Mouse (Mus musculus): ENCODE data around the gene Slc6a21.
"Not testable (repeated sequence)": the region's sequence is repeated elsewhere in the genome, so short reads cannot be mapped to it uniquely, and the experiment has no call there.

The Slc6a21 gene

GRCm38 (mm10) chr7:45277136-45277760, at the start of gene Slc6a21:
Slc6a21 (plus strand) TSS chr7:45277513.
- peak; percentile 72 to 75 for DNase-seq

DNA sequence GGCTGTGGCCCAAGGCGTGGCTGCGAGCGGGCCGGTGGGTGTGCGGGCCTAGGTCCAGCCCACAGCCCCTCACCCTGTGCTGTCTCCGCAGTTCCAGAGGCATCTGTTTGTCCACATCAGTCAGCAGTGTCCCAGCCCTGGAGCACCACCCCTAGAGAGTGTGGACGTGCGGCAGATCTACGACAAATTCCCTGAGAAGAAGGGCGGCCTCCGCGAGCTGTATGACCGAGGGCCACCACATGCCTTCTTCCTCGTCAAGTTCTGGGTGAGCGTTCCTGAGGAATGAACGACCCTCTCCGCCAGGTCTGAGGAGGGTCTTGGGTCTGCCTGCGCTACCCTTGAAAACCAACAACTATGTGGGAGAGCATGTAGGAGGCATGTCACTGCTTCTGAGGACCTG, 48.8 kb upstream of the Slc6a21 start:
- DNase-seq, result no peak

GRCm38 (mm10) chr7:45229046-45229445, 48.3 kb upstream of the Slc6a21 start:
- no peak for DNase-seq

- DNase-seq, result no peak
Observed at GRCm38 (mm10) chr7:45229459-45230203, 47.7 kb upstream of the Slc6a21 start.

- DNase-seq, result no peak
Observed at GRCm38 (mm10) chr7:45231192-45231591, 46.1 kb upstream of the Slc6a21 start.

- DNase-seq, result no peak
Observed at GRCm38 (mm10) chr7:45231941-45232340, 45.4 kb upstream of the Slc6a21 start.

- no peak for DNase-seq
Observed at GRCm38 (mm10) chr7:45232716-45233465, 44.4 kb upstream of the Slc6a21 start.

DNA sequence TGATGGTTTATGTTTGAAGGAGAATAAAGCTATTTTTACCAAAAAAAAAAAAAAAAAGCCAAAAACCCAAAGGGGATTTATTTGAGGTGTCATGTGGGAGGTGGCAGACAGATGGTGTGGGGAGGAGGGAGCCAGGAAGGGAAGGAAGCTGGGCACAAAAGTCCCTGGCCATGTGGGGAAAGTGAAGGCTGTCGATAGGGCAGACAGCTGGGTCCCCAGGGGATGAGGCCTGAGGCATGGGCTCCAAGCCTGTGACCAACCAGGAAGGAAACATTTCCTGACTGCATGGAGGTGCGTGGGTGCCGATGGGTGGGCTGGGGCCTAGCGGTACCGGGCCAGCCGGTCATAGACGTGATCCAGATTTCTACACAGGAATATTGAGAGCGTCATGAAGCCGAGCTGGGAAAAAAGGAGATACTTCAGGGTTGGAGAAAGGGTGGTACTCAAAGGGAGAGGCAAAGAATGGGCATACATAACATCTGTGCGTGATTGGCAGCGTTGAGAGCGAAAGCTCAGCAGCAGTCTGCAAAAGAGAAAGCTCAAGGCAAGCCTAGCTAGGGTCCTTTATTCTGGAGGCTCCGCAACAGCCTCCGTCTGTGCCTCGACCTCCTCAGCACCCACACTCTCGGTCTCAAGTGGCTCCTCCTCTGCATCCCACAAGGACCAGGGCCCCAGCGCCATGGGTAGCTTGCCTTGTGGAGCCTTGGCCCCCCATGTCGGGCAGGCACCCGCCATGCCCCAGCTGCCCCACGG, 43.6 kb upstream of the Slc6a21 start:
- DNase-seq, result no peak

GRCm38 (mm10) chr7:45234333-45234841, 42.9 kb upstream of the Slc6a21 start:
- DNase-seq, result no peak

DNA sequence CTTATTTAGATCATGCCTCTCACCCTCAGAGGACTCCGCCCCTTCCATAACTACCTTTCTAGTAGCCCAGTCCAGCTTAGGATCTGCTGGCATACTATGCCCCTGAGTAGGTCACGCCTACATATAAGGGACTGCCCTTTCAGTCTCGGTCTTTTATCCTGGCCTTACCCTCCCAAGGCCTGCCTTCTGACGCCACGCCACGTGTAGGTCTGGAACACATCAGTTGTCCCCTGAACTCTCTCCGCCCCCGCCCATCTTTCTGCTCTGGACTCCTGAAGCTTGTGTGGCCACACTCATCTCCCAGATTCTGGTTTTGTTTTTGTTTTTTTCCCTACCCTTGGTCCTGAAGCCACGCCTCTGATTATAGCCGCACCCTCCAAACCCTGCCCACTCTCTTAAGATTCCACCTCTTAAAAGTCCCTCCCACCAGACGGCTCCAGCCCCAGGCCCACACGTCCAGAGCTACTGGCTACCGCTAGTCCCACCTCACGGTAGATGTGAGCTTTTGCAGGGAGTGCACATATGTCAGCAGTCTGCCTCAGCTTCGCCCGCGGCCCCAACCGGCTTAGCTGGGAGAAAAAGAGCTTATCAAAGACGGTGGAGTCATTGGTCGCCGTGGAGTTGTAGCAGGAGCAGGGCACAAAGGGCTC, 42.3 kb upstream of the Slc6a21 start:
- no peak for DNase-seq

DNA sequence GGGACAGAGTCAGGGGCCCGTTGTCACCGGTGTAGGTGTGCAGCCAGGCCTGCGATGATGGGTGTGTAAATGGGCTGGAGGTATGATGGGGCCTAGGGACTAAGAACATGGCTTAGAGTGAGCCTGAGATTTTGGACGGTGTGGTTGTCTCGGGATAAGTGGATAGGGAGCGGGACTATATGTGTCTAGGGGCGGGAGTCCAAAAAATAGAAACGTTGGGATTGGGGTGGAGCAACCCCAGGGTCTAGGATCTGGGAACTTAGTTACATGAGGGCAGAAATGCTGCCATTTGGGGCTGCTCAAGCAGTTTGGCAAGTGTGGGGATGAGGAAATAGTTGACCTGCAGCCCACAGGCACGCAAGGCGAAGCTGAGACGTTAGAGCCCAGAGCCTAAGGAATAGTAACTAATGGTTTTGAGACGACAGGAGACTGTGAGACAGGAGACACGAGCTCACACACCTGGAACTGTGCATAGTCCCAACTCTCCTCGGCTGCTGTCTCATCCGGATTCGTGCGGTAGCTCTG, 41.6 kb upstream of the Slc6a21 start:
- DNase-seq, result no peak

DNA sequence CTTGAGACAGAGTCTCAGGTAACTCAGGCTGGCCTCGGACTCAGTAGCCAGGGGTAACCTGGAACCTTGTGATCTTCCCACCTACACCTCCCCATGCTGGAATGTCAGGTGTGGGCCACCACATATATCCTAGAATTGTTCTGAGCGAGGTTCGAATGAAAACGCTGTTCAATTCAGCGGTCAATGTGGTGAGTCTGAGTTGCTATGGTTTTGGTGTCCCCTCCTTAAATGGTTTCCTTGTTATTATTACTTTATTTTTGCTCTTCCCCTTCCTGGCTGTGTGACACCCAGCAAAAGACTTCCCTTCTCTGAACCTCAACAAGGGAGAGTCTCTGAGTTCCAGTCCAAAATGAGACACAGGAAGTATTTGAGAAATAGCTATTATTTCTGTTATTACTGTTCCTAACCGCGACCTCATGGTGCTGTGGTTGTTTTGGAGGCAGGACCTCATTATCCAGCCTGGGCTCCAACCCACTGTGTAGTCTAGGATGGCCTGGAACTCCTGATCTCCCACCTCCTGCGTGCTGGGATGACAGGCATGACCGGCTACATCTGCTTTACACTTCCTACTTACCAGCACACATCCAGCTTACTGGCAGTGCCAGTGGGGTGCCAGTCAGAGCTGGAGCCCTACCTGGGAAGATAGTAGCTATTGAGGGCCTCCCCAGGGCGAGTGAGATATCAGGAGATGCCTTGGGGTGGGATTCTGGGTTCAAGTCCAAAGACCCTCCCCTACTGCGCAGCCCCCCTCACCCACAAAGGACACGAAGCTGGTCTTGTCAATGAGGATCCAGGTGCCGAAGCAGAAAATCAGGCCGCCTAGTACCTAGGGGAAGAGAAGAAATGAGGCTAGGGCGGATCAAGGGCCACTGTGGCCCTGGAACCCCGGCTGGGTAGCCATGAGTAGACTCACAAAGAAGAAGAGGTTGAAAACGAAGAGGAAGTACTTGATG, 39.3 kb upstream of the Slc6a21 start:
- DNase-seq, result peak in 1 of 2 experiments; percentile 11

GRCm38 (mm10) chr7:45238723-45239496, 38.4 kb upstream of the Slc6a21 start, which contains the start of gene Cd37:
Cd37 (minus strand) TSS chr7:45239115.
- peak; percentile 82 for DNase-seq

DNA sequence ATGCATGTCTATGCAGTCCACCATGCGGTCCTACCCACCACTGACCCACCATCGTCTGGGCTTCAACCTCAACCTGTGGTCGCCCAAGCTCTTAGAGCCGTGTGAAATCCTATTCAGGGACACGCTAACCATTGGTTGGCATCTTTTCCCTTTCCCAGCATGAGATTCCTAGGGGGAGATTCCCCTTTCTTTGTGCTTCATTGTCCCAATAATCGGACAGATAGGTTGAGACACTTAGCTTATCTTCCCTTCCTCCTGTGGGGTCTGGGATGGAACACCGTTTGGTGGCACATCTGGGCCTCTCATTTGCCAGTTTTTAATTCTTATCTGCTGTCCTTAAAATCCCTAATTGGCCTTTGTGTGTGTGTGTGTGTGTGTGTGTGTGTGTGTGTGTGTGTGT, 37.2 kb upstream of the Slc6a21 start:
- DNase-seq, result no peak

DNA sequence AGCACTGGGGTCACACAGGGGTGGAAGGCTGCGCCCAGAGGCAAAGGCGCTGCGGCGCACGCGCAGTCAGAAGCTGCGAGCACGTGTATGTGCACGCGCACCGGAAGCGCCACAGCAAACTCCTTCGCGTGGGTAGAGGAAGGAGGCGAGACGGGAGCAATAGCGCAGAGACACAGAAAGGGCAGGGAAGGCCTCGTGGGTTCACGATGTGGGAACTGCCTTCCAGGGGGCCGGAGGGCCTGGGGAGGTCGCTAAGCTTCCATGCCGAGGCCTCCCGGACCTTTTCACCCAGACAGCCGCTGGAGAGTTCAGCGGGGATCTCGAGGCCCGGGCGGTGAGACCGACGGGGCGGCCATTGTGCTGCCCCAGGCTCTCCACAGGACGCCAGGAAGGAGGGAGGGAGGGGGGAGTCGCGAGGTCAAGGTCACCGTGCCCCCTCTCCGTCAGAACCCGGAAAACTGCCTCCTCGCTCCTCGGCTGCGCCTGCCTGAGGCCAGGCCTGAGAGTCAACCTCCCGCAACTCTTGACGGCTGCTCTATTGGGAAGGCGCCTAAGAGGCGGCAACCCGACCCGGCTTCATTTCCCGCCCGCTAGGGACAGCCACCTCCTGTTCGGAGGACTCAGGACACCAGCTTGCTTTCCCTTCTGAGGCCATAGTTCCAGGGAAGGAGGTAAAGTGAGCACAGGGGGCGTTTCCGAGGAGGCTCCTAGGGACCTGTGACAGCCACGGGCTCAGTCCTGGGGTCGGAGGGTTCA, 36.5 kb upstream of the Slc6a21 start, which contains the start of gene Slc6a16:
Gene Slc6a16, plus strand, starts transcription at position 453 of the 756 bp plus-strand sequence.
- DNase-seq, result peak in 1 of 2 experiments; percentile 18

DNA sequence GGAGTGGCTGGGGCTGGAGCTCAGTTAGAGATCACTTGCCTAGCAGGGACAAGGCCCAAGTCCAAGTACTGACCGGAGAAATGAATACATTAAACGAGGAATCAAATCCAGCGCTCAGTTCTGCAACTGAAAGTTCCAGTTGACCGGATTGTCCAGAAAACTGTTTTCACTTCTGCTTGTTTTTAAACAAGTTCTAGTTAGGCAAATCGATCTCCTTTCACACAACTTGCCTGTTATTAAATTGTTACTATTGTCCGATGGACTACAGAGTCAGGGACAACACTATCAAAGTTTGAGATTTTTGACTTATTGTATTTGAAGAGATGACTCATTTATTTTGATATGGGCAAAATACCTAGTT, 35.9 kb upstream of the Slc6a21 start:
- DNase-seq, result no peak

DNA sequence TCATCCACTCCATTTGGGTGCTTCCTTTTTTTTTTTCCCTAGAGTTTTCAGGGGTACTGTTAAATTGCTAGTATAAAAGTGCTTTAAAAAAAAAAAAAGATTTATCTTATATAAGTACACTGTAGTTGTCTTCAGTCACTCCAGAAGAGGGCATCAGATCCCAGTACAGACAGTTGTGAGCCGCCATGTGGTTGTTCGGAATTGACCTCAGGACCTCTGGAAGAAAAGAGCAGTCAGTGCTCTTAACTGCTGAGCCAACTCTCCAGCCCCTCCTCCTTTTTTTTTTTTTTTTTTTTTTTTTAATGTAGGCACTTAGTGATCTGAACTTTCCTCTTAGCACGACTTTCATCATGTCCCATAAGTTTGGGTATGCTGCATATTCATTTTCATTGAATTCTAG, 29.6 kb upstream of the Slc6a21 start:
- no peak for DNase-seq

DNA sequence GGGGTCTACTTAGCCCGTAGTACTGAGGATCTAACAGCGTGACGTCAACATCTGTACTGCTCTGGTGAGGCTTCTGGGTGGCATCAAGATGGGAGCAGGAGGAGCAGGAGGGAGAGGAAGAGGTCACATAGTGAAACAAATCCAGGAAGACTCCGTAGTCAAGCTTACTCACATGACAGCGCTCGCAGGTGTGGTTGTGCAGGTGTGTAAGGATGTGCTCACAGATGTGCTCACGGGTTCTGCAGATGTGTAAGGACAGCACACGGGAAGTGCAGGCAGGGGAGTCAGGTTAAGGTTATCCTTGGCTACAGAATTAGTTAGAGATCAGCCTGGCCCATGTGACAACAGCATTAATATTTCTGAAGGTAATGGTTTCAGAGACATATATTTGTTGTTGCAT, 23.5 kb upstream of the Slc6a21 start:
- DNase-seq, result no peak

- not testable (repeated sequence) for DNase-seq
Observed at GRCm38 (mm10) chr7:45255822-45256221, 21.5 kb upstream of the Slc6a21 start.
